Mouse (Mus musculus) Muller cell, postnatal 12 days (primary cell): ENCODE data around the gene Cdk12.
A peak's percentile ranks its signal among the peaks of the same experiment; 100 is the strongest.

Source experiments
- DNase-seq: peaks from one replicate; pipeline ENCODE4 v3.0.0-alpha.2; 2015; ENCODE audit errors: inconsistent ontology term

Gene Cdk12

DNA sequence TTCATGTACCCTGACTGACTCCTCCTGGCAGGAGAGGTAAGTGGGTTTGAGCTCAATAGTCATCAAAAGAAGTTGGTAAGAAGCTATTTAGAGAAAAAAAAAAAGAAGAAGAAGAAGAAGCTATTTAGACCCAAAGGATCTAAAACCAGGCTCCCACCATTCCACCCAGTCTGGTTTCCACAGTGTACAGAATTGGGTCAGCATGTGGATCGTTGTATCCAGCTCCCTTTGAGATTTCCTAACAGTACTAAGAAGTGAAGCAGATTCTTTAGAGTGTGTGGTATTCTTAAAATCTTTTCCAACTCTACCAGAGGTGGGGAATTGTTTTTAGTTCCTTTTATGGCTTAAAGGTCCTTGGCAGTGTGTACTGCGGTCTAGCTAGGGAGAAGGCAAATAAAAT lies 50.9 kb downstream of the Cdk12 start:
- DNase-seq: no peak

DNA sequence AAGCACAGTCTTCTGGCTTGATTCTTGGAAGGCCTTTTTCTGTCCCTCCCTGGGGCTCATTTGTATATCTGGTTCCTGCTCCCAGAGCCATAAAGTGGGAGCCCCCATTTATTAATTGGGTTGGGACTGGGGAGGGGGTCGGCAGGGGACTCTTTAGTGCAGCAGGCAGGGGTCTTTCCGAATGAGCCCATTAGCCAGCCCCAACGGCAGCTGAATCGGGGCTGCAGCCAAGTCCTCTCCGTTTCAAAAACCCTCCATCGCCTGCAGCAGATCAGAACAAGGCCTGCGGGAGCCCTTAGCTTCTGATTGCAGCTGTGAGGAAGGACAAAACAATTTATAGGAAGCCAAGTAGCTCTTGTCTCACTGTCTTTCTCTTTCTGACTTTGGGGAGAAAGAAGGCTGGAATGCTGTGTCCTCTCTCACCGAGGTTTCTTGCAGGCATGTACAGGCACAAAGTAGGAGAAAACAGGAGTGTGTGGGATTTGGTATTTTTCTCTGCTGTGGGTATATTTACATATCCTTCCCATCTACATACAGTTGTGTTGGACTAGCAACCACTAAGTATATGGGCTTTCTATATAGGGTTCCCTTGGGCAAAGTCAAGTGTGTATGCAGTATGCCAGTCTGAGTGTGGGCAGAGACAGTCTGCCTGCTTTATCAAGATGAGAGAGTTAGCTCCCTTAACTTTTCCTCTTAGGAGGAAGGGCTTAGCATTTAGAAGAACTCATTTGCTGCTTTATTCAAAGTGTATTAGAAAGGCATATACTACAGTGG lies 58.0 kb downstream of the Cdk12 start:
- no peak for DNase-seq

DNA sequence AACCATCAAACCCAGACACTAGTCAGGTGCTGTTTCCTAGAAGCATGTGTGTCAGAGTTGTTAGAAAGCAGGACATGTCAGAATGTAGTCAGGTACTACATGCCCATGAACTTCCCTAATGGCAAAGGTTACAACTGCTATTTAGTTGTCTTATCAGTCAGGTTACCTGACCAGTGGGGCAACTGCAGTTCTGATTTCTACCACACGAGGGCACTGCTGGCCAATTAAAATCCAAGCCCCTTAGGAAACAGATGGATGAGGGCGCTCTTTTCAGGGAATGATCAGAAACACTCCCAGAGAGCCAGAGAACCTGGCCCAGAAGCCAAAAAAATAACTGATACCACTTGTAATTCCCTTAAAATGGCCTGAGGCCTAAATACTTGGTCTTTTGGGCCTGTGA lies 62.2 kb downstream of the Cdk12 start:
- peak; percentile 57 for DNase-seq

DNA sequence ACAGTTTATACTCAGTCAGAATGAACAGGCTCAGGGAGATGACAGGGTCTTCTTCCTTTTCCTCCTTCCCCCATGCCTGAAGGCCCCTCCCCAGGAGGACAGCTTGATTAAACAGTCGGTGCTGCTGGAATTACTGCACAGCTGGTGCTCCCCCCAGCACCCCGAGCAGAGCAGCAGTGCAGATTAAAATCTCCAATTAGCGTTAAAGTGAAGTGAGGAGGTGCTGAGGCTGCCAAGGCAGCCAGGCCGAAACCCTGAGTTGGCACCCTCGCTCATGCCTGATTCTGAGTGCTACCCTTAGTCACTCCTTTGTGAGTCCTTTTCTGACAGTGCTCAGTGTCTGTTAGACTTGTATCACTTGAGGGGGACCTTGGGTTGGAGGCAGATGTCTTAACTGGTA lies 63.0 kb downstream of the Cdk12 start:
- no peak for DNase-seq

DNA sequence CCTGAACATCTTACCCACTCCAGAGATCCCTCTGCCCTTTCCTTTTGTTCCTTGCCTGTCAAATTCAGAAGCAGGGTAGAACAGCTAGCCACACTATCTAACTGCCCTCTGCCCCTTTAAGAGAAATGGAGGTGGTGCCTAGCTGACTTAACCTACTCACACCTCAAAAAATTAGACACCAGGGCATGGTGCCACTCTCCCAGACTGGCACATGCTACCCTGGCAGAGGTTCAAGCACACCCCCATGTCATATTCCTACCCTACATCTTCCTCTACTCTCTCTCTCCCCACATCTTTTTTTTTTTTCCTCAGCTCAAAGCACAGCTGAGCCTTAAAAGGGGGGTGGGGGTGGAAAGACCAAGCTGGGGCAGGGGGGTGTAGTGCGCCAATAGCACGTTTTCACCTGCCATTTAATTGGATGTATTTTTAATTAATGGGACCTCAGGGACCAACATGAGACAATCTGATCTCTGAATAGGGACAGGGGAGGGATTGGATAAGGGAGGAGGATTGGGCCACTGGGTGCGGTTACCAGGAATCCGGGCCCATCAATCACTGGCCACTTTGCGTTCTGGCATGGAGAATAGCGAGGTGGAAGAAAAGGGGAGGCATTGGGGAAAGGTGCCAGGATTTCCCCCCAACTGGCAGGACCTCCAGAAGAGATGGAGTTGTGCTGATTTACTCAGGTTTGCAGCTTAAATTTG lies 64.0 kb downstream of the Cdk12 start:
- DNase-seq: no peak

DNA sequence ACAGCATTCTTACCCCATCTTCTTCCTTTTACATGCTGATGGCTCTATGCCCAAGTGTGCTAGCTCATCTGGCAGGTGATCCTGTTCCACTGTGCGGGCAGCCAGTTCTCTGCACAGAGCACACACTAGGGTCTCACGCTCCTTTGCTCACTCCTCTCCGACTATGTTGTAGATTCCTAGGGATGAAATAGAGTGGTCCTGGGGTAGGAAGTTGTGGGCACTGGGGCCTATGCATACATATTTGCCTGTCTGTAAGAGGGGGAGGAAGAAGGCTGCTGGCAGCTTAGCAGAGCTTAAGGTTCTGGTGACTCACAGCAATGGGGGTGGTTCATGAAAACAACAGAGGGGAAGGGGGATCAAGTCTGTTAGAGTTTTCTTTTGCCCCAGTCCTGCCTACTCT lies 67.2 kb downstream of the Cdk12 start:
- DNase-seq: no peak

DNA sequence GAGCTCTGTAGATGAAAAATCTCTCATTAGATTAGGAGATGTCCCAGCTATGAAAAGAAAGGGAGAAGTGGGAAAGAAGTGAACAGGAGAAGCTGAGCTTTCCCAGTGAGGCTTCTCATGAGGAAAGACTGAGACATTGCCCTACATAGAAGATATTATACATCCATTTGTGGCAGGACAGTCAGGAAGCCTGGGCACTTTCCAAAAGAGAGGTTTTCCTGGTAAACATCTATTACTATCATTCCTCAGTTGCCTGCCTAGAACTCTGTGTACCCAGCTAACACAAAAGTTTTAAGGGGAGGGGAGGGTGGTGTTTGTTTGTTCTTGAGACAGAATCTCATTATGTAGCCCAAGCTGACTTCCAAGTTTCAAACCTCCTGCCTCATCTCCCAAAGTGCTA lies 67.6 kb downstream of the Cdk12 start:
- no peak for DNase-seq

DNA sequence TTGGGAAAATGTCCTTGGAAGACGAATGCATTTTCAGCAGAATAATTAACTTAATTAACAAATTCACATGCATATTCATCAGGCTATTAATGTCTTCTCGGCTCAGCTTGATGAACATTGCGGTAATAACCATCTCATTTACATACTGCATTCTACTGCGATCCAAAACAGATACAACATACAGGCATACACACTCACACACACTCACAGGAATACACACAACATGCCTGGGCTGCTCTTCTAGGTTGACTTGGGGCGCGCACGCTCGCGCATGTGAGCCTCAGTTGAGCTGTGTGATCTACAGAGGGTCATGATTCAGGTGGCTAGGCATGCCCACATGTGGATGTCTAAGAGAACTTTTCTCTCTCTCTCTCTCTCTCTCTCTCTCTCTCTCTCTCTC lies 80.9 kb downstream of the Cdk12 start:
- DNase-seq: peak; percentile 79

DNA sequence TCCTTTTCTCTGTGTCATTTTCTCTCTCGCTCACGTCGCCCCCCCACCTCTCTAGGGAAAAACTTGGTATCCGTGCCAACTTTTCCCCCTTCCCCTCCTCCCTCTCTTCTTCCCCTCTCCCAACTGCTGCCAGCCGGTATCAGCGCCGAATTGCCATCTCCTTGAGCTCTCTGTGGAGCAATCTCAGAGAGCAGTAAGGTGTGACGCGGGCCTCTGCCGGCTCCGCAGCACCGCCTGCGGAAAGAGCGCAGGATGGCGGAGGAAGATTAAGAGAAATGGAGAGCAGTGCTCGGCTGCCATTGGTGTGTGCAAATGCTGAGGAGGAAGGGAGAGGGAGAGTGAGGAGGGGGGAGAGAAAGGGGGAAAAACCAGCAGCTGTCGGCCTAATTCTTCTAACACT lies 81.4 kb downstream of the Cdk12 start:
- no peak for DNase-seq

DNA sequence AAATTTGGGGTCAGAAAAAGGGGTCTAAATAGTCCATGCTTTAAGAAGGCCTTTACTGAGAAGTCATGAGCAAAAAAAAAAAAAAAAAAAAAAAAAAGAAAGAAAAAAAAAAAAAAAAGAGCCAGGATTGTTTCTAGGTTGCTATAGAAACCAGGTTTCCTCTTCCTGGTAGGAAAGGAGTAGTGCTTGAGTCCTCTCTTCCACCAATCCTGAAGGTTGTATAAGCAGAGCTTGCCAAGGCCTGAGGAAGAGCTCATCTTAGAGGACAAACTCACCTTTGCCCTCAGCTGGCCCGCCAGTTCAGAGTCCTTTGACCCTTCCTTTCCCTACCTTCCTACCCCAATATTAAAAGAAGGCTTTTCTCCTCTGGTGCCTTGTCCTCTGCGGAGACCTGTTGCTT lies 82.5 kb downstream of the Cdk12 start:
- DNase-seq: no peak

DNA sequence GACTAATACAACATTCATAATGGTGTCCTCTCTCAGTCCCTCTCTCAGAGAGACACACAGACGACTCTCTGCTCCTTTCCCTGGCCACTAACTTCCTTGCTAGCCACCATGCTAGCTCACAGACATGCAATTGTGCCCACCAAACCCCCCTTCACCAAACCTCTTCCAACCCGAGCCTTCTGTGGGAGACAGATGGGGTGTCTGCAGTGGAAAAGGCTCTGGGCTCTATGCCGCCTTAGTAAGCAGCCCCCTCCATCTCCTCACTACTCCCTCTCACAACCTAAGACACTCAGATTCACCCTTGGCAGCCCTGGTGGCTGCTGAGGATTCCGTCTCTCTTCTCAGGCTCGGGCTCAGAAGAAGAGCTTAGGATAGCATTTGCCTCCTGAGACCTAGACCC lies 84.7 kb downstream of the Cdk12 start:
- no peak for DNase-seq

DNA sequence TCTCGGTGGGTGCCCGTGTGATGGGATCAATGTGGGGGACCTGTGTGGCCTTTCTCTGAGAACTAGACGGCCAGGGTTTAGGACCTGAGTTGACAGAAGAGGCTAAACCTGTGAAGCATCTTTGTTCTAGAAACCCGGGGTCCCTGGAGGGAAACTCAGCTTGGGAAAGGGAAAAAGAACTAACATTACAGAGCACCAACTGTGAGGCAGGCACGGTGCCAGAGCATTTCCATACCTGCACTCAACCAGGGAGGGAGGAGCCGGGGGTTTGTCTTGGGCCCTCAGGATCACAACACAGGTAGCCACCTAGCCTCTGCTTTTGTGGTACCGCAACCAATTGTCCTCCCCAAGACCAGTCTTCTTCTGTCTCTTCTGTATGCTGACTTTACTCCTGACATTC lies 85.1 kb downstream of the Cdk12 start:
- no peak for DNase-seq

DNA sequence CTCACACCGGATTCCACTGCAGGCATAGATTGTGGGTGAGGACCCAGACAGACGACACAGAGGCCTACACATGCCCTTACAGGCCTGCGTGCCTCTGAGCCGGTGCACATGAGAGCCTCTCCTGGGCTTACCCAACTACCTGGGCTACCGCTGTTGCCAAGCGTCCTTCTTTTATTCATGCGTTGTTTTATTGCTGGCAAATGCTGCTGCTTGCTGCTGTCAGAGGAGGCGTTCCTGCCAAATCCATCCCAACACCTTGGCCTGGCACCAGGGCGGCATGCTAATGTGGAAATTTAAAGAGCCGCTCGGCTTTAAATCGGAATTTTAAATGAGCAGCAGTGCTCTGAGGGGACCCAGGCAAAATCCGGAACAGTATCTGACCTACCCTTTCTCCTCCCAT lies 87.0 kb downstream of the Cdk12 start:
- no peak for DNase-seq

DNA sequence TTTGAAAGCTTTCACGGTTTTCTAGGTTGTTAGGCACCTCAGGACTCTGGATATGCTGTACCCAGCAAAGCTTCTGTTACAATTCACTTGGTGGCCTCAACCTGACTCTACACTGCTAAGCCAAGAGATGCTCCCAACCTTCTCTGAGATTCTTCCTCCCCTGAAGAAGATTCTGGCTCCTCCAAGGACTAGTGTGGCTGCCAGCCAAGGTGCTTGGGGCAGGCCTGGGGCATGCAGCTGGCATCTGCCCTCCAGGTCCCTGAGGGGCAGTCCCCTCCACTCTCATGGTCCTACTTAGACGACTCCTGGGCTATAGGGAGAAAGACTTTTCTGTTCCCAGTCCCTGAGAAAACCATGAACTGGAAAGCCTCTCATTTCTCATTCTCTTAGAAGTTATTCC lies 88.0 kb downstream of the Cdk12 start:
- no peak for DNase-seq

DNA sequence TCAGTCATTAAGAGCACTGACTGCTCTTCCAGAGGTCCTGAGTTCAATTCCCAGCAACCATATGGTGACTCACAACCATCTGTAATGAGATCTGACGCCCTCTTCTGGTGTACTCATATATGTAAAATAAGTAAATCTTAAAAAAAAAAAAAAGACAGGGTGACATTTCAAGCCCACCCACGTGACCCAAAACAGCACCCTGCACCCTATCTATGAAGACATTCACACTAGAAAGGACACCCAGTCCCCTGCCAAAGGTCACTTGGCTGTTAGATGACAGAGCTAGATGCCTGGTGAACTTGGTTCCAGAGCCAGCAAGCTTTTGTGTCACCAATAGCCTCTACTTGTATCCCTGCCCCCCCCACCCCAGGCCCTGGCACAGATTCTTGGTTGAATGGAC lies 90.2 kb downstream of the Cdk12 start:
- DNase-seq: no peak

DNA sequence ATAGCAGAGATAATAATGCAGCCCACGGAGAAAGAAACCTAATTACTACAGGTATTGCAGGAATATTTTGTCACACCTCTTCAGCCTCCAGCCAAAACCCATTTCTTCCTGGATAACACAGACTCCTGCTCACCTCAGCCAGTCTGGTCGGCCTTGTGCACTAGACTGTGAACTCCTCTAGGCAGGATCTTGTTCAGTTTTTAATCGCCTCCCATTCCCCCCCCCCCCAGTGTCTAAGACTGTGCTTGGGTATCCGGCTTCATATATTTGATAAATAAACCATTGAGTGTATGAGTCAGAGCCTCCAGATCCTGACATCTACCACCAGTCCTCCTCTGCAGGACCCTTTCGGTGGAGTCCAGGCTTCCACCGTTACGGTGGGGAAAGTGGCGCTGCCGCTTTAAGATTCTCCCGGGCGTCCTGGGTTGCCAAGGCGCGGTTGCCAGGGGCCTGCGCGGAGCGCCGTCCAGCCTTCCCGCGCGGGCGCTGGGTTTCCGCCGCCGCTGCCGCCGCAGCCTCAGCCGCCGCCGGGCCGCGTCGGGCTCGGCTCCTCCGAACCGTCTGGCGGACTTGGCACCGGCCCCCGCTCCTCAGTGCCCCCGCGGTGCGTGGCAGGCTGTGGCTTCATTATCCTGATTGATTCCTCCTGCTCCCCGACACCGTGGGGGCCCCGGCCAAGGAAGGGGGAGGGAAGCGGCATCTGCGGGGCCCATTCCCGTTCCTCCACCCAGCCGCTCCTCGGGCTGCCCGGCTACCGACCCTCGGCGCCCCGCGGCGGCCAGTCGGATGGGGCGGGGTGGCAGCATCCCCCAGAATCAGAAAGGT lies 91.5 kb downstream of the Cdk12 start:
- DNase-seq: peak; percentile 75

DNA sequence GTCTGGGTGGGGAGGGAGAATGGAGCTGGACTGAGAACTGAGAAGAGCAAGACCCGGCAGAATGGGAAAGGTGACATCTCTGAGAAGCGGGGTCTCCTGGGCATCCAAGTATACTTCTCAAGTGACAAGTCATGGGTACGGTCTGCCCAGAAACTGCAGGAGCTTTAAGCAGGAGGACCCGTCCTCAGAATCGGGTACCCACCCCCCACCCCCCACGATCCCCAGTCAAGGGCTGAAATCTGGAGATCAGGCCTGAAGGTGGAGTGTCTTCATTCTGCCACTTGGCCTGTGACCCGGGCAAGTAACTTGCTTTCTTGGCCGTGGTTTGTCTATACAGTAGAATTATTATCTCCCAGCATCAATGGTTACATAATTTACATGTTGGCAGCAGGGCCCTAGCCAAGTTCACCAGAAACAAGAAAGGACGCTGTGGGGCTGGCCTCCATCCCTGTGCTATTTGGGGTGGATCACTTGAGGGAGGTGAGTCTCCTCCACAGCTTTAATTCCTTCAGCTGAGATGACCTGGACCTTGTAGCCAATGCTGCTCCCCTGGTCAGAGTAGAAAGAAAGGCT lies 92.2 kb downstream of the Cdk12 start:
- peak; percentile 33 for DNase-seq

DNA sequence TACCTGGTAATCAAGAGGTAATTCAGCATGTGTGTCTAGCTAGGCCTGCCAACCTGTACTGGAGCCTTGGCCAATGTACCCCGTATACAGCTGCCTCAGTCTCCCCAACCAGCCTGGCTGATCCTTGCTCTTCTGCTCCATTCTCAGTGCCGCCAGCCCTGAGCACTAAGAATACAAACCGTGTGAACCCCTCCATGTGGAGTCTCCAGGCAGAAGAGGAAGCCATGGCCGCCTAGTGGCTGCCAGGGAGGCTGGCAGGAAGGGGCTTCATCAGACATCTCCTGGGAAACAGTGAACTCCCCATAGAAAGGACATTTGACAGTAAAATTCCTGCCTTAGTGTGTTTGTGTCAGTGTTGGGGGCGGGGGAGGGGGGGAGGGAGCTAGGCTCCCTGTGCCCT lies 93.4 kb downstream of the Cdk12 start:
- peak; percentile 25 for DNase-seq

DNA sequence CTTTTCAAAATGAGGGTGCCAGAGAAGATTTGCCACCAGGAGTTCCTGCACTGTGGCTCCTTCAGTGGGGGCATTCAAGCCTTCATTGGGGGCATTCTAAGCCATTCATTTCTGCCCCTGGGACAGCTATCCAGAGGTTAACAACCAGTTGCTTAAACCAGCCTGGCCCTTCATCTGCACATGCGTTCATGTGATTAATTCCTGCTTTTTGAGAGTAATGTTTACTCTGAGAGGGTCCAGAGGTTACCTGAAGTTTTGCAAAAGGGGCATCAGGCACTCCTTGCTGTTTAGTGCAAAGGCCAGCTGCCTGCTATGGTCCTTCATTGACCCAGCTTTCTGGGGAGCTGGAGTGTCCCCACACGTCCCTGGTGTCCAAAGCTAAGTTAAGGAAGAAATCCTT lies 94.1 kb downstream of the Cdk12 start:
- no peak for DNase-seq

DNA sequence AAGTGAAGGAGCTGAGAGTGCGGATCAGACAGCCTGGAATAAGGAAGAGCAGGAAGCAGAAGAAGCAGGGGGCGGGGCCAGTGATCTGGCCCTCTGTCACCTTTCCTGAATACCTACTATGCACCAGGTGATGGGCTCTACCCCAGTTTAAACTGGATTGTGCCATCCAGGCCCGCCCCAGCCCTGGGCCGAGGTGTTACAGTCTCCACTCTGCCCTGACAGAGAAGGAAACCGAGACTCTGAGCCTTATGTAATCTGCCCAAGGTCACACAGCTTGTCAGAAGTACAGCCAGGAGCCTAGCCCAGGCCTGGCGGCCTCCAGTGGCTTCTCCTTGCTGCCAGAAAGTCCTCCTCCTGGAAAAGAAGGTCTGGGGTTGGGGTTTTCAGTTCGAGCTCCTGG lies 94.9 kb downstream of the Cdk12 start:
- DNase-seq: no peak

DNA sequence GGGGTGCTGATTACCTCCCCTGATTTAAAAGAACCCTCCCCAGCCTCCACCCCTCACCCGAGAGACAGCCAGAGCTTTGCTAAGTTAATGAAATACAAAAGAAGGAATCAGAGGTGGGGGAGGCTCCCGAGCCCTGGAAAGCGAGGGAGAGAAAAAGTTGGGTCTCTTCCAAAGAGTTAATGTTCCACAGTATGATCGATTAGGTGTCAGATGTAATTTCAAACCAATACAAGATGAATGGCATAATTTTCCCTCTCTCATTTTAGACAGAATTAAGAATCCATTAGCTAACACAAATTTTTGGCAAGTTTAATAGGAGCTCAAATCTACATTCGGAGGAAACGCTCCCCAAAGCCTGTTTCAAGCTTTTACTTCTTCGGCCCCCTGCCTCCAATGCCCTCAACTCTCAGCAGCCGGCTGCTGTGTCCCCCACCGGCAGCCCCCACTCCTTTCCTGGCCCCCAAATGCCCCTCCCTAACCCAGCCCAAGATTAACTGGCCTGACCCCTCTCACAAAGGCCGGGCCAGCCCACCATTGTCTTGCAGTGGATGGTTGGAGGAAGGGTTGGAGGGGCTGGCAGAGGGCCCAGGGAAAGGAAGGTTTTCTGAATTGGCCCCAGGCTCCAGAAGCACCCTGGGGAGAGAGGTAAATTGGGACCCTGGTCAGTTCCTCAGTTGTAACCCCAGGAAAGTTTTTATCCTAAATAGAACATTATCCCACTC lies 95.8 kb downstream of the Cdk12 start:
- no peak for DNase-seq
